Mouse (Mus musculus): ENCODE measurements at regions not wholly inside any gene's neighbourhood (a gene's known extent, or its start where the extent isn't known, plus 50 kb on each side); places are given as distances from the start of the nearest gene placed in this dataset.

- Histone ChIP-seq H3K4me1 (ENCODE audit: control insufficient read depth in 1 of 2, insufficient read depth in 2 of 2, low read length in 2 of 2) (no peaks in the 10 kb centered on the region), H3K9ac (ENCODE audit: control insufficient read depth, low read depth, low read length, poor library complexity, severe bottlenecking) (no peak overlapping the region), H3K9me3 (replicated peaks; ENCODE audit: insufficient read depth, low read length) (no peaks in the 10 kb centered on the region), H3K79me2 (ENCODE audit: control insufficient read depth, insufficient read depth, low read length, poor library complexity) (no peaks in the 10 kb centered on the region), H3K27ac (ENCODE audit: control insufficient read depth, low read depth, low read length) (no peak overlapping the region), H3K27me3 (ENCODE audit: control insufficient read depth in 1 of 2, insufficient read depth in 2 of 2, low read length in 2 of 2) (no peaks in the 10 kb centered on the region), H3K4me3 (ENCODE audit: control insufficient read depth in 1 of 2, insufficient read depth in 1 of 2, low read depth in 2 of 2, low read length in 2 of 2) (no peak overlapping the region), H3K36me3 (ENCODE audit: control insufficient read depth in 1 of 2, insufficient read depth in 2 of 2, low read length in 2 of 2) (no peaks in the 10 kb centered on the region)
- TF ChIP-seq SIN3A (IDR thresholded peaks at IDR 0.05; ENCODE audit: low read length) (no peak), MXI1 (IDR thresholded peaks at IDR 0.05; ENCODE audit: low read depth, low read length) (no peak), MAFK (IDR thresholded peaks at IDR 0.05; ENCODE audit: borderline replicate concordance, low read depth, low read length) (no peak), JUND (IDR thresholded peaks at IDR 0.05; ENCODE audit: low read depth, low read length) (no peak), ZMIZ1 (IDR thresholded peaks at IDR 0.05; ENCODE audit: low read depth, low read length) (no peak), GATA1 (IDR thresholded peaks at IDR 0.05; ENCODE audit: low read depth, low read length) (no peak), MEF2A (IDR thresholded peaks at IDR 0.05; ENCODE audit: extremely low read depth, insufficient replicate concordance, low read depth, low read length, poor library complexity, severe bottlenecking) (no peak), USF1 (IDR thresholded peaks at IDR 0.05; ENCODE audit: low read depth, low read length) (no peak), POLR2AphosphoS2 (IDR thresholded peaks at IDR 0.05; ENCODE audit: low read length) (no peak), MAX (IDR thresholded peaks at IDR 0.05; ENCODE audit: low read length) (no peak), MYB (IDR thresholded peaks at IDR 0.05; ENCODE audit: low read depth, low read length) (no peak), NELFE (IDR thresholded peaks at IDR 0.05; ENCODE audit: low read depth, low read length) (no peak), ZC3H11A (IDR thresholded peaks at IDR 0.05; ENCODE audit: low read depth, low read length) (no peak), NRF1 (IDR thresholded peaks at IDR 0.05; ENCODE audit: insufficient read depth, low read depth, low read length, poor library complexity, severe bottlenecking) (no peak), MYC (IDR thresholded peaks at IDR 0.05; ENCODE audit: low read depth, low read length) (no peak), MAZ (IDR thresholded peaks at IDR 0.05; ENCODE audit: low read depth, low read length) (no peak), RCOR1 (IDR thresholded peaks at IDR 0.05; ENCODE audit: low read depth, low read length) (no peak), EP300 (IDR thresholded peaks at IDR 0.05; ENCODE audit: low read depth in 1 of 2, low read length in 2 of 2) (no peak), CTCF (IDR thresholded peaks at IDR 0.05 in 2 of 3, conservative IDR thresholded peaks at IDR 0.05 in 1 of 3; ENCODE audit: control insufficient read depth in 1 of 3, insufficient read depth in 1 of 3, low read depth in 2 of 3, low read length in 3 of 3, poor library complexity in 1 of 3, severe bottlenecking in 1 of 3) (no peak), USF2 (IDR thresholded peaks at IDR 0.05; ENCODE audit: borderline replicate concordance in 1 of 2, insufficient read depth in 1 of 2, low read depth in 1 of 2, low read length in 2 of 2) (no peak)
- DNase-seq (ENCODE audit: low read depth, low spot score), result no peak
These were observed 81.4 kb upstream of the Ednra start for GRCm38 (mm10) chr8:77805657-77806056.
